Mouse (Mus musculus) thymus, postnatal 4 days (tissue): ENCODE measurements around the gene Ablim1.

Experiments
- DNase-seq: peaks from one replicate; pipeline ENCODE4 v3.0.0; 2021

Gene Ablim1

DNA sequence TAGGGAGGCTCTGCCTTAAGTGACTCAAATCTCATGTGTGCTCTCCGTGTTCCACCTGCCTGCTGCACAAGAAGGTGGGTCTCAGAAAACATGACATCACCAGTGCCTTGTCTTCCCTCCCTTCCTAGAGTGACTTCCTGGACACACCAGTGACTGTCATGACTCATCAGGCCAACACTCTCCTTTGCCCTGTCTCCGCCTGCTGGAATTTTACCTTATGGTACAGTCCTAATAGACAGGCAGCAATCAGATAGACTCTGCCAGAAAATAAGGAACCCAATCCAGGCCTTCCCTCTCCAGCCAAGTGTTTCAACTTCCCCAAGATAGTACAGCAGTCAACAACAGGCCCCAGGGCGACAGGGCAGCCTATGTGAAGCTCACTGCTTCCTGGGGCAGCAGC lies 133.8 kb downstream of the Ablim1 start:
- DNase-seq, result no peak

DNA sequence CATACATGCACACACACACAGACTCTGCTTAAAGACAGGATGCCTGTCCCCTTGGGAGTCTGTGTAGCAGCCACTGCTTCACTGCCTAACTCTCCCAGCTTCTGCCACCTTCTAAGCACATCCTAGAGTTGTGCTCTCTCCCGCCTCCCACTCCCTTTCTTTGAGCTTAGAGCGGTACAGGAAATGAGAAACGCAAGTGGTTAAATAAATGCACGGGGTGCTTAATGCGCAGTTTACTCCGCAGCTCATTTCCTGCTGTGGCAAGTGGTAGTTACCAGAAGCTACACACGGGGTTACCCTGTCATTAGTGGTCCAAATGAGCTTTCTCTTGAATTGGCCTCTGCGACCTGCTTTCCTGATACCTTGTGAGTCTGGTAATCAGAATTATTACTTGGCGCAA lies 134.4 kb downstream of the Ablim1 start:
- DNase-seq, result no peak

DNA sequence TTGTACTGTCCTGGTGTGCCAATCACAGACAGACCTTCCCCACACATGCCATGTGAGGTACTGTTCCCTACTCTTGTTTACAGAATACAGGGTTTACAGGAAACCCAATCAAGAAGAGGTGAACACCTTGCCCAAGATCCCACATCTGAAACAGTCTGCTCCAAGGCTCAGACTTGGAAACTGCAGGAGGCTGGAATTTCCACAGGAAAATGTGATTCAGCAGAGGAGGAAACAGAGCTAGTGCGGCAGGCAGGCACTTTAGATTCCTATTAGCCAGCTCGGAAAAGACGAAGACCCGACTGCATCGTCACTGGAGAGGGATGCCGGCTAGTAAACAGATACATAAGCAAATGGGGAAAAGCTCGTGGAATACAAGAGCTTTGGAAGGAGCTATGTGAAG lies 135.4 kb downstream of the Ablim1 start:
- no peak for DNase-seq

- DNase-seq, result no peak
These were observed 137.4 kb downstream of the Ablim1 start for GRCm38 (mm10) chr19:57177334-57177733.

GRCm38 (mm10) chr19:57175077-57175476 lies 139.6 kb downstream of the Ablim1 start:
- DNase-seq, result no peak

- no peak for DNase-seq
These were observed 140.2 kb downstream of the Ablim1 start for GRCm38 (mm10) chr19:57174541-57174940.

DNA sequence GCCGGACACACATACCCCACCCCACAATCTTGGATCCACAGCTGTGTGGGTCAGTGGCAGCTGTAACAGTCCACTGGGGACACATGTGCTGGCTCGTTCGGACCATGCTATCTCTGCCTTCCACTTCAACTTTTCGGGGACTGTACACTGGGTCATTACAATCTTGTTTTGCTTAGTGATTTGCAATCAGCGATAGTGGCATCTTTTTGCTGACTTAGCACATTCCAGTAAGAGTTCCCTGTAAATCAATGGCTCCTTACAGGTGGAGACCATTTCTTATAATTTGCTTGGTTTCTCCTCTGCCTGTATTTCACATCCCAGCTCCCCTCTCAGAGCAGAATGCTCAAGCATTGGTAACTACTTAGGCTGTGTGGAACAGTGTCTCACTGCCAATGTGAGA lies 140.7 kb downstream of the Ablim1 start:
- DNase-seq, result no peak

- no peak for DNase-seq
These were observed 142.4 kb downstream of the Ablim1 start for GRCm38 (mm10) chr19:57172321-57172720.

GRCm38 (mm10) chr19:57170880-57171279 lies 143.8 kb downstream of the Ablim1 start:
- no peak for DNase-seq

GRCm38 (mm10) chr19:57169485-57169884 lies 145.2 kb downstream of the Ablim1 start:
- DNase-seq, result peak; percentile 31

DNA sequence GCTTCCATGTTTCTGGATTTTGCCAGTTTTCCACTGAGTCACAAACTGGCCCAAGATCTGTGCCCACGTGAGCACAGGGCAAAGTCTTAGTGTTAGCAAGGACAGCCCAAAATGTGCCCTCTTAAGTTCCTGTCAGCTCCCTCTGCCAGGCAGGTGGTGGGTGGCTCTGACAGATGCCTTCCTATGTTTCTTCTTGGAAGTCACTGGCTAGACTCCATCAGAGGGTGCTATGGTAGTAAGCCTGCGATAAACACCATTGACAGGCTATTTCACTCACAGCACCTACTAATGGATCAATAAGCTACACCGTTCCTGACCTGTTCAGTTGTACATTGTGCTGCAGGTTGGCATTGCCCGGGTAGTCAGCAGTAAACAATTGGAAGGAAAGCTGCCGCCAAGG lies 147.0 kb downstream of the Ablim1 start:
- DNase-seq, result no peak

DNA sequence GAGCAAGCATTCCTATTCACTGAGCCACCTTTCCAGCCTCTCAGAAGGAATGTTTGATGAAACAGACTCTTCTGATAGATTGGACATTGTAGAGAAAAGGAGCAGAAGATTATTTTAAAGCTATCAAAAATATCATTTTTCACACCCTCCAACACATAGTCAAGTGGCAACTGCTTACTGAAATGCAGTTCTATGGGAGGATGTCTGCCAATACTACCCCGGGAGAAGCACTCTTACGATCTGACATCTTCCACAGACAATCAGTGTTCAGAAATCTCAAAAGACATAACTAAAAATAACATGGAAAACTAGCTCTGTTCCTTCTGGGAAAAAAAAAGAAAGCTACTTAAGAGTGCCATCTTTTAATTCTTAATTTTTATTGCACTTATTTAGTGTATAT lies 149.8 kb downstream of the Ablim1 start:
- DNase-seq, result no peak

DNA sequence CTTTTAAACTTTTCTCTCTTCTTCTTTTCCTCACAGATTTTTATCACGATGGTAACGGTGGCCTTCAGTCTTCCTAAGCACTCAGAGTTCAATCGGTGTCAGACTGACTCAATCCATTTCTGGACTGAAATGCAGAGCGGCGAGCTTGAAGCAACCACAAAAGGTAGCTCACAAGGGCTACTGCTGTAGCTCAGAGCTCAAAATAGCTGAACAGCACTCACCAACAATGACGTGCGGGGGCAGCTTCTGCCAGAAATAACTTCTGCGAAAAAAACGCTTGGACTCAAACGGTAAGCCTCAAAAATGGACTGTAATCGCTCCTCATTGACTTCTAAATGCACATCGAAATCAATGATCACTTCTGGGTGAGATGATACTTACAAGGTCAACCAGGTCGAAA lies 151.4 kb downstream of the Ablim1 start:
- DNase-seq, result no peak

GRCm38 (mm10) chr19:57161978-57162727 lies 152.6 kb downstream of the Ablim1 start:
- no peak for DNase-seq

GRCm38 (mm10) chr19:57161010-57161660 lies 153.6 kb downstream of the Ablim1 start:
- peak; percentile 69 for DNase-seq

GRCm38 (mm10) chr19:57157731-57158343 lies 156.9 kb downstream of the Ablim1 start:
- DNase-seq, result no peak

DNA sequence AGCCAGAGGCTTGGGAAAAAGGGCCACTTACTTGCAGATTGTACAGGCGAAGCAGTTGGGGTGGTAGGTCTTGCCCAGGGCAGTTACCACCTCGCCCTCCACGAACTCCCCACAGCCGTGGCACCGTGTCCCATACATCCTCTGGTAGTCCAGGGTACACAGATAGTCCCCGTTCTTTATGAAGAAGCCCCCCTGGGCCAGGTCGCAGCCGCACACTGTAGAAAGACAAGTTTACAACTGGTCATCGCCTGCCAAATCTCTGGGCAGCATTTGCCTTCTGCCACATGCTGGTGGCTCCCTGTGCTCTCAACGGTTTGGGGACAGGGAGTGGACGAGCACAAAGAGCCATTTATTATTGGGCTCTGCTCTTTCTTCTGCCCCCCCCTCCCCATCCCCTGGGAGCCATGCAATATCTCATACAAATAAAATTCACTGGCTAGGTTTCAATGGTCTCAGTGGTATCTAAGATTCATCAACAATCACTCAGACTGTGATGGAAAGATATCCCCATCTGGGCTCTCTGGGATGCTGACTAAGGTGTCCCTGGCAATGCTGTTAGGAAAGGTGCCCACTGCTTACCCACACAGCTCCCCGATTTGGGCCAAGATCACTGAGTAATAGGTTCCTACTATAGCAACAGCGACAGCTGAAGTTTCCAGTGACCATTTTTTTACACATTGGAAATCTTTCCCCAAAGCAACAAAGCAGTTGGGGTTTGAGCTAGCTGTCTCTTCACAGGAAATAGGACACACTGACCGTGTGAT lies 159.4 kb downstream of the Ablim1 start:
- no peak for DNase-seq

DNA sequence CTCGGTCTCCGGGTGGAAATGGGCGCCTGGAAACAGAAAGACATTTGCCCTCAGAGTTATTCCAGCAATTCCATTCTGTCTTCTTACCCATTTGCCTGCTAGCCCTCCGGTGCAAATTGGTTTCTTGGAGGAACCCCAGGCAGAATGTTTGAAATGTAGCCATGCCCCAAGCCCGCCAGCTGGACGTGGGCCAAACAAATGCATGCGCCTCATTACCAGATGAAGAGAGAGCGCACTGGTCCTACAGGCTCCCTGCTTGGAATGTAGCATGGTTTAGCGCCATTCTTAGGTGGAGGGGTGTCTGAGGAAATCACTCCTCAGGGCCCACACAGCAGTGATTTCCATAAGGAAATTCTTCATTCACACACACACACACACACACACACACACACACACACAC lies 162.4 kb downstream of the Ablim1 start:
- DNase-seq, result no peak

GRCm38 (mm10) chr19:57151504-57151903 lies 163.2 kb downstream of the Ablim1 start:
- DNase-seq, result no peak

GRCm38 (mm10) chr19:57150275-57150674 lies 164.4 kb downstream of the Ablim1 start:
- DNase-seq, result peak; percentile 49

- DNase-seq, result no peak
These were observed 167.0 kb downstream of the Ablim1 start for GRCm38 (mm10) chr19:57147746-57148145.

DNA sequence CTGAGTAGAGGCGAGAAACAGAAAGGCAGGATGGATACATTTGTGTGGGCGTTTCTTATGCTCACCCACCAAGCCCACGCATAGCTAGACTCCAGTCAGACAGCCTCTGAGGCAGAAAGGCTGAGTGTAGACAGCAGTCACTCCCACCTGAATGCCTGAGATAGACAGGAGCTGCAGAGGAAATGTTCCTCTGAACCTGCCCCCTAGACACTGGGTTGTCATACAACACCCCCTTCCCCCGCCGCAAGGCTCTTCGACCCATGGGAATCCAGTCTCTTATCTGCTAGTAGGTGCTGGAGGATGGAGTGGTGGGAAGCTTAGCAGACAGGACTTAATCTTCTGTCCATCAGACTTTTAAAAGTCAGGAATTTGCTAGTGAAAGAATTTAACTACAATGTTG lies 167.8 kb downstream of the Ablim1 start:
- no peak for DNase-seq

DNA sequence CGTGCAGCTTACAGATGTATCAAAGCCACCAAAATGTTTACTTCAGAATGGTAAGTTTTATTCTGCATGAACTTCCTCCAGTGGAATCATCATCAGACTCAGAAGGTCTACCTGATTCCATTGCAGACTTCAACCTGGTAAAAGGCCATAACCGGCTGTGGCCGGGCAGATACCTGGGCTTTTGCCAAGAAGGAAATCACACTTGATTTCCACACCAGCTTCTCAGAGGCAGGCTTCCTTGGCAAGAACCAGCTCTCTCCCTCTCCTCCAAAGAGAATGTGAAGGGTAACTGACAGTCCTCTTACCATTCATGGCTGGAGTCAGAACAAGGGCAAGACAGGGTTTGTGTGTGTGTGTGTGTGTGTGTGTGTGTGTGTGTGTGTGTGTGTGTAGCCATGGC lies 171.1 kb downstream of the Ablim1 start:
- no peak for DNase-seq
